In the genomic region with DNA sequence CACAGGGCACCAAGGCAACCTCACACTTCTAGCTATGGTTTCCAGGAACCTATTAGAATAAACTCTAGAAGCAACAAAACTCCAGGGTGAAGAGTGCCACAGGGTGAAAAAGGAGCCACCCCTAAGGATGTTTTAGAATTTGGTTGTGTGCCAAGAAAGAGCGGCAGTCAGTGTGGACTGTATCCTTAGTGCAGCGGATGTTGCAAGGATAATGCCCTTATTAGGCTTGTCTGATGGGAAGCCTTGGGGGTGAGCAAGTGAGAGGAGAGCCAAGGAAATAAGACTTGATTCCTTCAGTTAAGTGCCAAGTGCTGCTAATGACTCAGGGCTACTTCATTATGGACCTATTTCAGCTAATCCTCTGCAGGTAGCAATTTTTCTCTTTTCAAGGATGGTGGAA, we compare ENCODE assay signal across 23 mouse cellular contexts.
"Had no signal": no experiment of that assay in that cellular context is flagged by ENCODE, and none has a peak within 500 bp of the region (broad histone marks: within the 10 kb centered on the region; RNA-seq: fewer than 3 reads in every experiment).

No protein-coding gene starts in this region.

- H3K27me3 ChIP-seq: heart, embryonic 13.5 days; heart, embryonic 15.5 days; hindbrain, embryonic 13.5 days; hindbrain, embryonic 15.5 days; limb, embryonic 13.5 days; limb, embryonic 15.5 days had no signal

- H3K4me2 ChIP-seq: heart, embryonic 11.5 days; heart, embryonic 13.5 days; heart, embryonic 15.5 days; hindbrain, embryonic 13.5 days; hindbrain, embryonic 15.5 days; limb, embryonic 13.5 days; limb, embryonic 15.5 days had no signal

- H3K9me3 ChIP-seq: heart, embryonic 13.5 days; heart, embryonic 15.5 days; hindbrain, embryonic 13.5 days; hindbrain, embryonic 15.5 days; limb, embryonic 13.5 days; limb, embryonic 15.5 days had no signal

- H3K27ac ChIP-seq: heart, adult 2 months; heart, embryonic 13.5 days; heart, embryonic 15.5 days; hindbrain, embryonic 13.5 days; hindbrain, embryonic 15.5 days; hindbrain, postnatal 0 days; kidney, postnatal 0 days; limb, embryonic 13.5 days; limb, embryonic 15.5 days had no signal

- H3K36me3 ChIP-seq: heart, embryonic 13.5 days; heart, embryonic 15.5 days; hindbrain, embryonic 13.5 days; hindbrain, embryonic 15.5 days; limb, embryonic 13.5 days; limb, embryonic 15.5 days had no signal

- H3K4me1 ChIP-seq: hindbrain, embryonic 13.5 days; hindbrain, embryonic 15.5 days; limb, embryonic 13.5 days; limb, embryonic 15.5 days had no signal

- H3K9ac ChIP-seq: heart, embryonic 13.5 days; heart, embryonic 15.5 days; hindbrain, embryonic 13.5 days; hindbrain, embryonic 15.5 days; limb, embryonic 13.5 days; limb, embryonic 15.5 days had no signal

- H3K4me3 ChIP-seq: heart, adult 2 months; heart, embryonic 13.5 days; heart, embryonic 15.5 days; hindbrain, embryonic 13.5 days; hindbrain, embryonic 15.5 days; limb, embryonic 13.5 days; limb, embryonic 15.5 days had no signal

- ATAC-seq: hindbrain, postnatal 0 days; intestine, embryonic 16.5 days had no signal

- DNase-seq: gastrocnemius, postnatal 14 days; gastrocnemius, postnatal 36 days; heart, adult 11 months; heart, adult 2 months; heart, postnatal 14 days; heart, postnatal 36 days; kidney, adult 11 months; kidney, adult 8-10 months; kidney, postnatal 14 days; kidney, postnatal 36 days; layer of hippocampus, adult 9-11 months; layer of hippocampus, postnatal 36 days; left cerebral cortex, postnatal 4 days had no signal
